Mouse (Mus musculus): ENCODE data around the gene Hivep2. TPM values are rescaled to one million over a fixed set of nuclear protein-coding genes. Genes with fewer than 3 reads are reported as not detected.
A peak's percentile ranks its signal among the peaks of the same experiment; 100 is the strongest.

The Hivep2 gene
- total RNA-seq, 2 experiments from 2014 or later: 193 to 194 TPM

- intact Hi-C loops (cut with DNase I): no loop called here
- DNase-seq: no peak
Observed at GRCm38 (mm10) chr10:14045745-14046144, 79.9 kb downstream of the Hivep2 start.

- intact Hi-C loops (cut with DNase I): no loop called here
- no peak for DNase-seq
Observed at GRCm38 (mm10) chr10:14046171-14046651, 80.3 kb downstream of the Hivep2 start.

- no peak for DNase-seq
Observed at GRCm38 (mm10) chr10:14046935-14047334, 81.1 kb downstream of the Hivep2 start.

GRCm38 (mm10) chr10:14047661-14048060, 81.8 kb downstream of the Hivep2 start:
- intact Hi-C loops (cut with DNase I): no loop called here

More at GRCm38 (mm10) chr10:14046935-14047334, 81.1 kb downstream of the Hivep2 start:
- intact Hi-C loops (cut with DNase I): no loop called here

GRCm38 (mm10) chr10:14048322-14048915, 82.5 kb downstream of the Hivep2 start:
- intact Hi-C loops (cut with DNase I): no loop called here
- no peak for DNase-seq

More at GRCm38 (mm10) chr10:14047661-14048060, 81.8 kb downstream of the Hivep2 start:
- DNase-seq: no peak

GRCm38 (mm10) chr10:14048916-14049445, 83.1 kb downstream of the Hivep2 start:
- no peak for DNase-seq
- intact Hi-C loops (cut with DNase I): no loop called here

- intact Hi-C loops (cut with DNase I): no loop called here
Observed at GRCm38 (mm10) chr10:14049686-14050085, 83.8 kb downstream of the Hivep2 start.

GRCm38 (mm10) chr10:14050586-14050985, 84.7 kb downstream of the Hivep2 start:
- DNase-seq: no peak
- intact Hi-C loops (cut with DNase I): no loop called here

More at GRCm38 (mm10) chr10:14049686-14050085, 83.8 kb downstream of the Hivep2 start:
- no peak for DNase-seq

- DNase-seq: no peak
- intact Hi-C loops (cut with DNase I): no loop called here
Observed at GRCm38 (mm10) chr10:14052109-14052689, 86.3 kb downstream of the Hivep2 start.

- intact Hi-C loops (cut with DNase I): no loop called here
- DNase-seq: no peak
Observed at GRCm38 (mm10) chr10:14054860-14055259, 89.0 kb downstream of the Hivep2 start.

GRCm38 (mm10) chr10:14055533-14055981, 89.7 kb downstream of the Hivep2 start:
- intact Hi-C loops (cut with DNase I): no loop called here
- no peak for DNase-seq

- intact Hi-C loops (cut with DNase I): no loop called here
- DNase-seq: no peak
Observed at GRCm38 (mm10) chr10:14056057-14056456, 90.2 kb downstream of the Hivep2 start.

GRCm38 (mm10) chr10:14056584-14057451, 90.9 kb downstream of the Hivep2 start:
- intact Hi-C loops (cut with DNase I): no loop called here
- peak; percentile 85 for DNase-seq

- intact Hi-C loops (cut with DNase I): no loop called here
- no peak for DNase-seq
Observed at GRCm38 (mm10) chr10:14057841-14058605, 92.1 kb downstream of the Hivep2 start.

GRCm38 (mm10) chr10:14058742-14059141, 92.9 kb downstream of the Hivep2 start:
- no peak for DNase-seq
- intact Hi-C loops (cut with DNase I): no loop called here

GRCm38 (mm10) chr10:14059581-14059980, 93.7 kb downstream of the Hivep2 start:
- no peak for DNase-seq
- intact Hi-C loops (cut with DNase I): no loop called here

- no peak for DNase-seq
- intact Hi-C loops (cut with DNase I): no loop called here
Observed at GRCm38 (mm10) chr10:14060302-14060701, 94.4 kb downstream of the Hivep2 start.

- intact Hi-C loops (cut with DNase I): no loop called here
- DNase-seq: no peak
Observed at GRCm38 (mm10) chr10:14063226-14063625, 97.4 kb downstream of the Hivep2 start.

GRCm38 (mm10) chr10:14064759-14065395, 99.0 kb downstream of the Hivep2 start:
- DNase-seq: no peak
- intact Hi-C loops (cut with DNase I): no loop called here

- intact Hi-C loops (cut with DNase I): no loop called here
Observed at GRCm38 (mm10) chr10:14067802-14068201, 101.9 kb downstream of the Hivep2 start.

More at GRCm38 (mm10) chr10:14067802-14068201, 101.9 kb downstream of the Hivep2 start:
- DNase-seq: no peak
